Mouse (Mus musculus): ENCODE data around the gene Vwc2.

Vwc2 gene

DNA sequence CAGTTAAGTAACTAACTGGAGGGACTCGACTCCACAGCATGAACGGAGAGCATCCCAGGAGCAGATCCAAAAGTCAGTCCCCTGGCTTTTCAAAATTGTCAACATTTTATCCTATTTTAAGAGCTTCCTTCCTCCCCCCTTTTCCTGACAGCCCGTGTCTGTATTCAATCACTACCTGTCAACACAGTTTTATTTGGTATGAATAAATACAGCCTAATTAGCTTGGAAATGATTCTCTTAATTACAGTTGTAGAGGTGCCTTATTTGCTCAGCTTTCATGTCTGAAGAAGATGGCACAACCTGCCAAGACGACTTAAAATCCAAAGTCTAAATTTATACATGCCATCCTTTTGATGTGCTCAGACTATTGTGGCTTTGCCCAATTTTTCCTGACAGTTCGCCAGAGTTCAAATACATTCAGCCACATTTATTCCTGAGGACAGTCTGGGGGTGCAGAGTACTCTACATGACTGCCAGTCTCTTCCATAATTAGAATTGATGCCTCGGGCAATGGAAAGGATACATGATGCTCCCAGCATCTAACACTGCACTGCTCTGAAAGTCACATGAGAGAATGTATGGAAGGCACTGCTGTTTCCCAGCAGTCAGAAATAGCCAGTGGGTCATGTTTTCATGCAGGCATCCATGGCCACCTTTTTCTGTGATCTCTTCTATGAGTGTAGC is 128.8 kb downstream of the Vwc2 start:
- no peak for DNase-seq

DNA sequence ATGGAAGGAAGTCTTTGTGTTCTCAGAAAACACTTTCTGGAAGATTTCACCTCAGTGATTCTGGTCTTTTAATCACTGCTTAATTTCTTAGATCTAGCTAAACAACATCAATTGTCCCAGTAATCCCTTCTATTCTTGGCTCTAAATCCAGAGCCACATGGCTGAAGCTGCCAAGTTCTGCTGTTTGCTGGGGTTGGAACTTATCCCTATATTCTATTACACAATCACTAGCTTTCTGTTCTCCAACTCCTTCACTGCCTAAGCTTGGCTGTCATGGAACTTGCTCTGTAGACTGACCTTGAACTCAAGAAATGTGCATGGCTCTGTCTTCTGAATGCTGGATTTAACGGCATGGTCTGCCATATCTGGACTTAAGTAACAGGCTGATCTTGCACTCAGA is 143.3 kb downstream of the Vwc2 start:
- peak; percentile 0 for DNase-seq

DNA sequence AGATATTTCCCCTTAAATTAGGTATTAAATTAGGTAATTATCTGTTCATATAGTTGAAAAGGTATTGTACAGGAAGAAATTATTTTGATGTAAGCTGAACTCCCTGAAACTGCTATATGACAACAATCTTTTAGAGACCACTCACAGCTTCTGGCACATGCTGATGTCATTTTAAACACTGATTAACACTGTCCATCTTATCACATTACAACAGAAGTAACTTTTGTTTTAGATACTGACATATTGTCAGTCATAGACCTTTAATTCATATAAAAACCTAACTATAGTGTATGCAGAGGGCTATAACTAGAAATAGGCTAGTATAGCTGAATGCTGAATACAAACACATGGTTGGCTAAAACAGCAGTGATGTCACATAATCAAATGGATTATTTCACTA is 166.1 kb downstream of the Vwc2 start:
- DNase-seq = no peak

DNA sequence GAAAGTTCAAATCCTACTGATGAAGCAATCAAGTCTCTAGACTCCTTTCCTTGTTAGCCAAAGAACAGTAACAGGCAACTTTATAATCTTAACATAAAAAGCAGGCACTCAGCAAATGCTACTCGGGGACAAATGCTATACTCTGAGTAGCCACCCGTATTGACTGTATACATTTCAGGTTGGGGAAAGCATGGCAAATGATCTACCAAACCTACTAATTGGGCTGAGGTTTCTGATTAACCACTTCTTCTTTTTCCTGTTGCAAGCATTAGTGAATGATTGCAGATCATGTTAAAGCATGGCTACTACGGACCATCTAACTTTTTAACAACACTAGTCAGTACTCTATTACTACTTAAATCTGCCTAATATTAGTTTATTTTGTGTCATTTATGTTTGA is 169.5 kb downstream of the Vwc2 start:
- no peak for DNase-seq
